Mouse (Mus musculus): ENCODE data around the gene Ptgdr.
"Not testable (repeated sequence)": the region's sequence is repeated elsewhere in the genome, so short reads cannot be mapped to it uniquely, and the experiment has no call there.

- not testable (repeated sequence) for TF ChIP-seq CTCF (IDR thresholded peaks at IDR 0.05; ENCODE audit: control insufficient read depth, insufficient read depth, insufficient read length); FOSL1 (IDR thresholded peaks at IDR 0.05; ENCODE audit: insufficient read depth, low read length, poor library complexity, severe bottlenecking); CEBPB (IDR thresholded peaks at IDR 0.05; ENCODE audit: low read depth); USF1 (IDR thresholded peaks at IDR 0.05; ENCODE audit: low read depth)
Measured at GRCm38 (mm10) chr14:44901735-44902134, 42.6 kb upstream of the Ptgdr start.
